Mouse (Mus musculus) neural tube, embryonic 11.5 days (tissue): ENCODE data around the gene Plac8. TPM values are rescaled to one million over a fixed set of nuclear protein-coding genes. Genes with fewer than 3 reads are reported as not detected.

Source experiments
- ATAC-seq: fragments of 200-750 bp; cut with Nextera tagmentation; 2 replicates; pipeline ENCODE4 v1.8.0; 2017; ENCODE audit warnings: moderate number of reproducible peaks, mild to moderate bottlenecking, moderate TSS enrichment, moderate library complexity; ENCODE audit not compliant: insufficient read depth, low FRiP score, low TSS enrichment
- DNase-seq: peaks from one replicate; pipeline ENCODE4 v3.0.0-alpha.2; 2015; ENCODE audit warnings: low spot score
- H3K27ac ChIP-seq: fragments of 300-500 bp; sonication (generic); 2 replicates; pipeline ENCODE4 v1.5.1; 2014; ENCODE audit warnings: low read depth, mild to moderate bottlenecking, low read length
- H3K27me3 ChIP-seq: fragments of 300-500 bp; sonication (generic); 2 replicates; pipeline ENCODE4 v1.6.1; 2014; ENCODE audit warnings: mild to moderate bottlenecking, low read length, mixed read lengths; ENCODE audit not compliant: control insufficient read depth, insufficient read depth
- H3K36me3 ChIP-seq: fragments of 300-500 bp; sonication (generic); 2 replicates; pipeline ENCODE4 v1.6.1; 2014; ENCODE audit warnings: mild to moderate bottlenecking, low read length, moderate library complexity, mixed read lengths; ENCODE audit not compliant: control insufficient read depth, insufficient read depth
- H3K4me1 ChIP-seq: fragments of 300-500 bp; sonication (generic); 2 replicates; pipeline ENCODE4 v1.6.1; 2014; ENCODE audit warnings: low read length, mixed read lengths; ENCODE audit not compliant: control insufficient read depth, insufficient read depth
- H3K4me2 ChIP-seq: fragments of 300-500 bp; sonication (generic); 2 replicates; pipeline ENCODE4 v1.6.1; 2014; ENCODE audit warnings: low read depth, mild to moderate bottlenecking, moderate library complexity
- H3K4me3 ChIP-seq: fragments of 300-500 bp; sonication (generic); 2 replicates; pipeline ENCODE4 v1.5.1; 2014; ENCODE audit warnings: low read depth, low read length
- H3K9ac ChIP-seq: fragments of 300-500 bp; sonication (generic); 2 replicates; pipeline ENCODE4 v1.6.1; 2014; ENCODE audit warnings: mild to moderate bottlenecking, low read length
- H3K9me3 ChIP-seq: fragments of 300-500 bp; sonication (generic); 2 replicates; pipeline ENCODE4 v1.6.1; 2016; ENCODE audit warnings: low read length; ENCODE audit not compliant: control insufficient read depth
- WGBS: fragments of 180-500 bp; shearing (Covaris S2); extraction: QIAGEN DNeasy Blood & Tissue Kit; methylation state at CpG from one replicate; pipeline ENCODE4 v1.1.7; 2014; 5-methylcytosine and 5-hydroxymethylcytosine counted together
- polyA plus RNA-seq: library from polyadenylated mRNA; unstranded; fragments of >200 nt; fragmentation: Nextera tagmentation; extraction: Ambion mirVana; gene quantifications from 2 replicates; pipeline ENCODE4 v1.2.1, GENCODE M21; 2014

Gene Plac8
- polyA plus RNA-seq, 1 experiment from 2014 or later: 2.5 TPM

- Histone ChIP-seq H3K36me3 (peaks cover 9% of the 10 kb centered on the region; the same call in 1 of the 2 replicates), H3K9ac (no peak overlapping the region)
- 88% methylated on average over 7 of the region's 7 CpGs for WGBS
Observed at GRCm38 (mm10) chr5:100526164-100526563, 45.9 kb downstream of the Plac8 start.

GRCm38 (mm10) chr5:100525620-100526019 lies 46.4 kb downstream of the Plac8 start:
- H3K4me1 ChIP-seq: no peaks in the 10 kb centered on the region
- H3K27ac ChIP-seq: no peak overlapping the region
- ATAC-seq (no peak), DNase-seq (no peak)
- 82% methylated on average over 3 of the region's 3 CpGs for WGBS
- H3K4me2 ChIP-seq: no peak overlapping the region
- no peaks in the 10 kb centered on the region for H3K9me3 ChIP-seq
- no peak overlapping the region for H3K9ac ChIP-seq
- no peaks in the 10 kb centered on the region for H3K27me3 ChIP-seq
- H3K36me3 ChIP-seq: peaks cover 7% of the 10 kb centered on the region; the same call in 1 of the 2 replicates
- no peak overlapping the region for H3K4me3 ChIP-seq

More at GRCm38 (mm10) chr5:100526164-100526563, 45.9 kb downstream of the Plac8 start:
- Histone ChIP-seq H3K4me3 (no peak overlapping the region), H3K27me3 (no peaks in the 10 kb centered on the region), H3K4me2 (no peak overlapping the region), H3K27ac (no peak overlapping the region), H3K4me1 (no peaks in the 10 kb centered on the region), H3K9me3 (no peaks in the 10 kb centered on the region)
- DNase-seq (no peak), ATAC-seq (no peak)

- no peak for DNase-seq
- no peak for ATAC-seq
- WGBS: 96% methylated on average over 9 of the region's 9 CpGs
Observed at GRCm38 (mm10) chr5:100524921-100525320, 47.1 kb downstream of the Plac8 start.

GRCm38 (mm10) chr5:100523331-100523730 lies 48.7 kb downstream of the Plac8 start:
- Histone ChIP-seq H3K9ac (no peak overlapping the region), H3K4me1 (no peaks in the 10 kb centered on the region), H3K36me3 (no peaks in the 10 kb centered on the region), H3K4me2 (no peak overlapping the region), H3K9me3 (no peaks in the 10 kb centered on the region), H3K27me3 (no peaks in the 10 kb centered on the region), H3K4me3 (no peak overlapping the region), H3K27ac (no peak overlapping the region)
- no peak for DNase-seq
- WGBS: 93% methylated on average over 1 of the region's 1 CpGs
- no peak for ATAC-seq

More at GRCm38 (mm10) chr5:100524921-100525320, 47.1 kb downstream of the Plac8 start:
- Histone ChIP-seq H3K4me2 (no peak overlapping the region), H3K27me3 (no peaks in the 10 kb centered on the region), H3K4me1 (no peaks in the 10 kb centered on the region), H3K27ac (no peak overlapping the region), H3K9ac (no peak overlapping the region), H3K9me3 (no peaks in the 10 kb centered on the region), H3K4me3 (no peak overlapping the region), H3K36me3 (0 out of 2 replicates have a peak, but pooled peaks cover 1% of the 10 kb centered on the region)

- H3K27me3 ChIP-seq: no peaks in the 10 kb centered on the region
- H3K27ac ChIP-seq: no peak overlapping the region
- ATAC-seq (no peak), DNase-seq (no peak)
- H3K4me1 ChIP-seq: no peaks in the 10 kb centered on the region
- no peak overlapping the region for H3K4me2 ChIP-seq
- no peaks in the 10 kb centered on the region for H3K9me3 ChIP-seq
- no peaks in the 10 kb centered on the region for H3K36me3 ChIP-seq
- 94% methylated on average over 2 of the region's 2 CpGs for WGBS
- H3K9ac ChIP-seq: no peak overlapping the region
- H3K4me3 ChIP-seq: no peak overlapping the region
Observed at GRCm38 (mm10) chr5:100520223-100520622, 51.8 kb downstream of the Plac8 start.

- DNase-seq (no peak), ATAC-seq (0 out of 2 replicates have a peak, but pooled peaks have one; percentile 26)
- Histone ChIP-seq H3K9ac (peak overlapping the region; percentile 78), H3K4me3 (peak overlapping the region; percentile 70), H3K36me3 (no peaks in the 10 kb centered on the region), H3K27me3 (no peaks in the 10 kb centered on the region), H3K4me2 (peak overlapping the region; percentile 58), H3K9me3 (no peaks in the 10 kb centered on the region), H3K4me1 (no peaks in the 10 kb centered on the region), H3K27ac (no peak overlapping the region)
- 12% methylated on average over 5 of the region's 5 CpGs for WGBS
Observed at GRCm38 (mm10) chr5:100519027-100519411, 53.0 kb downstream of the Plac8 start.

- WGBS: under 1% methylated on average over 64 of the region's 64 CpGs
- Histone ChIP-seq H3K27me3 (no peaks in the 10 kb centered on the region), H3K9me3 (no peaks in the 10 kb centered on the region), H3K4me2 (peak within 1 kb of the TSS; percentile 58), H3K27ac (peak within 1 kb of the TSS; percentile 51), H3K36me3 (no peaks in the 10 kb centered on the region), H3K4me3 (peak within 1 kb of the TSS; percentile 70), H3K4me1 (no peaks in the 10 kb centered on the region), H3K9ac (peak within 1 kb of the TSS; percentile 78)
- ATAC-seq (peak; percentile 100), DNase-seq (peak; percentile 98)
Observed at GRCm38 (mm10) chr5:100518049-100519026, 53.7 kb downstream of the Plac8 start, which contains the start of gene Cops4. TSS of gene Cops4 (plus strand) at chr5:100518309.

- Histone ChIP-seq H3K4me2 (no peak overlapping the region), H3K36me3 (no peaks in the 10 kb centered on the region), H3K9ac (no peak overlapping the region), H3K4me3 (no peak overlapping the region), H3K27me3 (no peaks in the 10 kb centered on the region), H3K9me3 (no peaks in the 10 kb centered on the region), H3K27ac (no peak overlapping the region), H3K4me1 (no peaks in the 10 kb centered on the region)
- DNase-seq (no peak), ATAC-seq (no peak)
Observed at GRCm38 (mm10) chr5:100512576-100512975, 59.5 kb downstream of the Plac8 start.

GRCm38 (mm10) chr5:100509247-100509646 lies 62.8 kb downstream of the Plac8 start:
- H3K27ac ChIP-seq: no peak overlapping the region
- H3K9ac ChIP-seq: no peak overlapping the region
- no peak overlapping the region for H3K4me3 ChIP-seq
- H3K27me3 ChIP-seq: no peaks in the 10 kb centered on the region
- H3K36me3 ChIP-seq: no peaks in the 10 kb centered on the region
- no peak for DNase-seq
- no peaks in the 10 kb centered on the region for H3K4me1 ChIP-seq
- no peak for ATAC-seq
- no peak overlapping the region for H3K4me2 ChIP-seq
- H3K9me3 ChIP-seq: no peaks in the 10 kb centered on the region
- WGBS: 74% methylated on average over 11 of the region's 11 CpGs
